Mouse (Mus musculus) liver, embryonic 11.5 days (tissue): Measurements from ENCODE around the gene Vmn2r80. TPM values are rescaled to one million over a fixed set of nuclear protein-coding genes. Genes with fewer than 3 reads are reported as not detected.
"Not testable (repeated sequence)": the region's sequence is repeated elsewhere in the genome, so short reads cannot be mapped to it uniquely, and the experiment has no call there.

ENCODE experiments used
- ATAC-seq: fragments of 200-750 bp; cut with Nextera tagmentation; replicated peaks from 2 replicates; pipeline ENCODE4 v1.8.0; 2017; ENCODE audit warnings: moderate number of reproducible peaks, mild to moderate bottlenecking, moderate TSS enrichment, moderate library complexity; ENCODE audit not compliant: low FRiP score
- DNase-seq: peaks from one replicate; pipeline ENCODE4 v3.0.0-alpha.2; 2017; ENCODE audit warnings: low spot score
- H3K27ac ChIP-seq: fragments of 300-500 bp; sonication (generic); 2 replicates; pipeline ENCODE4 v1.5.1; 2014; ENCODE audit warnings: mild to moderate bottlenecking, low read depth, low read length, control low read depth
- H3K27me3 ChIP-seq: fragments of 300-500 bp; sonication (generic); replicated peaks from 2 replicates; pipeline ENCODE4 v1.6.1; 2014; ENCODE audit warnings: low read length, mixed read lengths; ENCODE audit not compliant: control insufficient read depth, insufficient read depth
- H3K36me3 ChIP-seq: fragments of 300-500 bp; sonication (generic); 2 replicates; pipeline ENCODE4 v1.6.1; 2014; ENCODE audit warnings: mild to moderate bottlenecking, low read length, moderate library complexity, mixed read lengths; ENCODE audit not compliant: control insufficient read depth, insufficient read depth
- H3K4me1 ChIP-seq: fragments of 300-500 bp; sonication (generic); replicated peaks from 2 replicates; pipeline ENCODE4 v1.6.1; 2014; ENCODE audit warnings: low read length, mixed read lengths; ENCODE audit not compliant: control insufficient read depth, insufficient read depth
- H3K4me2 ChIP-seq: fragments of 300-500 bp; sonication (generic); 2 replicates; pipeline ENCODE4 v1.6.1; 2014; ENCODE audit warnings: mild to moderate bottlenecking, control low read depth, moderate library complexity
- H3K4me3 ChIP-seq: fragments of 300-500 bp; sonication (generic); 2 replicates; pipeline ENCODE4 v1.5.1; 2014; ENCODE audit warnings: low read depth, low read length, control low read depth
- H3K9ac ChIP-seq: fragments of 300-500 bp; sonication (generic); 2 replicates; pipeline ENCODE4 v1.6.1; 2014; ENCODE audit warnings: low read depth, low read length, control low read depth
- H3K9me3 ChIP-seq: fragments of 300-500 bp; sonication (generic); 2 replicates; pipeline ENCODE4 v1.6.1; 2016; ENCODE audit warnings: low read length, inconsistent platforms, mixed read lengths; ENCODE audit not compliant: control insufficient read depth
- WGBS: fragments of 180-500 bp; shearing (Covaris S2); extraction: QIAGEN DNeasy Blood & Tissue Kit; methylation state at CpG from one replicate; pipeline ENCODE4 v1.1.7; 2014; 5-methylcytosine and 5-hydroxymethylcytosine counted together
- polyA plus RNA-seq: library from polyadenylated mRNA; unstranded; fragments of >200 nt; fragmentation: Nextera tagmentation; extraction: Ambion mirVana; gene quantifications from 2 replicates; pipeline ENCODE4 v1.2.1, GENCODE M21; 2014

Gene Vmn2r80
- not detected in 2 replicates for polyA plus RNA-seq

- 73% methylated on average over 4 of the region's 4 CpGs for WGBS
- not testable (repeated sequence) for H3K4me3 ChIP-seq, H3K27me3 ChIP-seq, H3K9me3 ChIP-seq, ATAC-seq, H3K4me2 ChIP-seq, H3K9ac ChIP-seq, H3K36me3 ChIP-seq, H3K27ac ChIP-seq, DNase-seq, H3K4me1 ChIP-seq
Measured at GRCm38 (mm10) chr10:79148469-79148868, at the start of gene Vmn2r80. Gene Vmn2r80 (plus strand): TSS chr10:79148769.

- 37% methylated on average over 8 of the region's 8 CpGs for WGBS
- Histone ChIP-seq H3K36me3 (no peaks in the 10 kb centered on the region), H3K9ac (no peak overlapping the region), H3K4me2 (no peak overlapping the region), H3K4me3 (no peak overlapping the region), H3K27ac (peak overlapping the region; percentile 71), H3K27me3 (no peaks in the 10 kb centered on the region), H3K9me3 (no peaks in the 10 kb centered on the region), H3K4me1 (peaks cover 12% of the 10 kb centered on the region)
- ATAC-seq (peak; percentile 74), DNase-seq (no peak)
Measured at GRCm38 (mm10) chr10:79106325-79107282, 42.0 kb upstream of the Vmn2r80 start.

- Histone ChIP-seq H3K4me2 (no peak overlapping the region), H3K4me1 (peaks cover 12% of the 10 kb centered on the region), H3K9ac (no peak overlapping the region), H3K4me3 (no peak overlapping the region), H3K27ac (no peak overlapping the region), H3K36me3 (no peaks in the 10 kb centered on the region), H3K27me3 (no peaks in the 10 kb centered on the region), H3K9me3 (no peaks in the 10 kb centered on the region)
- DNase-seq (no peak), ATAC-seq (peak; percentile 72)
- 49% methylated on average over 2 of the region's 2 CpGs for WGBS
Measured at GRCm38 (mm10) chr10:79107531-79107930, 41.0 kb upstream of the Vmn2r80 start.

DNA sequence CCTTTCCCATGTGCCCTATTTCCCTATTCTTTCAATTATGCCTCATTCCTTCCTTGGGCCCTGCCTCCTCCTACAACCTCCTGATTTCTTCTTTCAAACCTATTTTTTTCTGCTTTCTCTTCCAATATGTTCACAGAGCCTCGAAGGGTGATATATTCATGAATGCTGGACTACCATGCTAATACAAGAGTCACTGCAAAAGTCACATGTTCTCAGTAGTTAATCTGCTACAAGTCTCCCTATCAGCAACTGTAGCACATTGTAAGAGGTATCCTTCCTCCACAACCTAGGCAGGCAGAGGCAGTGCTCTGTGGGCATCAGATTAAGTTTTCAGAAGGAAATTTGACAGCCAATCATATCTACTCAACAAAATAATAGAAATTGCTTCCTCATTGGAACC lies 39.4 kb upstream of the Vmn2r80 start:
- Histone ChIP-seq H3K27me3 (no peaks in the 10 kb centered on the region), H3K27ac (no peak overlapping the region), H3K36me3 (no peaks in the 10 kb centered on the region), H3K9ac (no peak overlapping the region), H3K4me2 (no peak overlapping the region), H3K9me3 (no peaks in the 10 kb centered on the region), H3K4me3 (no peak overlapping the region), H3K4me1 (peaks cover 12% of the 10 kb centered on the region)
- DNase-seq (no peak), ATAC-seq (0 out of 2 replicates have a peak, but pooled peaks have one; percentile 18)
- WGBS: 78% methylated on average over 1 of the region's 1 CpGs

- Histone ChIP-seq H3K4me2 (no peak overlapping the region), H3K27ac (no peak overlapping the region), H3K9ac (no peak overlapping the region), H3K9me3 (no peaks in the 10 kb centered on the region), H3K36me3 (no peaks in the 10 kb centered on the region), H3K4me3 (no peak overlapping the region), H3K27me3 (no peaks in the 10 kb centered on the region), H3K4me1 (peaks cover 12% of the 10 kb centered on the region)
- DNase-seq (no peak), ATAC-seq (no peak)
- 89% methylated on average over 5 of the region's 5 CpGs for WGBS
Measured at GRCm38 (mm10) chr10:79110482-79110881, 38.1 kb upstream of the Vmn2r80 start.

DNA sequence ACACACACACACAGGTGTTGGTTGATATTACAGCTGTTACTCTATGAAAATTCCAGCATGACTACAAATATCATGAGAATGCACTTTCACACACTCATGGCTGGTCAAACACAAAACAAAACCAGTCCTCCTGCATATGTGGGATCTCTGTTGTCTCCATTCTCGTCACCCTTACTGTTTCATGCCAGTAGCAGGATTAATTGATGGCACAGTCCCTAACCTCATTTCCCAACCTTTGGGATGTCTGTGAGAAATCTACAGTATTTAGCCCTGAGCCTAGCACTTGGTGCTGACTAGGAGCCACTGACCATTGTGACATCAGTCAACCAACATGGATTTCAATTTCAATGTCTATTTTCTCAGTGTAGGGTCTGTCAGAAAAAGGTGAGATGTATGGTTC lies 33.5 kb upstream of the Vmn2r80 start:
- H3K27ac ChIP-seq: no peak overlapping the region
- H3K36me3 ChIP-seq: no peaks in the 10 kb centered on the region
- DNase-seq (no peak), ATAC-seq (no peak)
- no peak overlapping the region for H3K4me2 ChIP-seq
- no peaks in the 10 kb centered on the region for H3K9me3 ChIP-seq
- no peak overlapping the region for H3K4me3 ChIP-seq
- 68% methylated on average over 1 of the region's 1 CpGs for WGBS
- H3K9ac ChIP-seq: no peak overlapping the region
- no peaks in the 10 kb centered on the region for H3K4me1 ChIP-seq
- H3K27me3 ChIP-seq: no peaks in the 10 kb centered on the region

- H3K4me2 ChIP-seq: no peak overlapping the region
Measured at GRCm38 (mm10) chr10:79116125-79116849, 32.3 kb upstream of the Vmn2r80 start.

DNA sequence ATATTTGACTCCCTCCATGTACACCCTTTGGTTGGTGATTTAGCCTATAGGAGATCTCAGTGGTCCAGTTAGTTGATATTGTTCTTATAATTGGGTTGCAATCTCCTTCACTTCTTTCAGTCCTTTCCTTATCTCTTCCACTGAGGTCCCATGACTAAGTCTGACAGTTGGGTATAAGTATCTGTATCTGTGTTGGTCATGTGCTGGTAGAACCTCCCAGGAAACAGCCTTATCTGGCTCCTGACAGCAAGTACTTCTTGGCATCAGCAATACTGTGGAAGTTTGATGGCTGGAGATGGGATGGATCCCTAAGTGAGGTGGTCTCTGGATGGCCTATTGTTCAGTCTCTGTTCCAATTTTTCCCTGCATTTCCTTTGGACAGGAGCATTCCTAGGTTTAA lies 3.0 kb downstream of the Vmn2r80 start:
- Histone ChIP-seq H3K4me2 (no peak overlapping the region), H3K36me3 (no peaks in the 10 kb centered on the region), H3K4me1 (no peaks in the 10 kb centered on the region), H3K9ac (no peak overlapping the region), H3K27ac (no peak overlapping the region), H3K27me3 (no peaks in the 10 kb centered on the region), H3K9me3 (no peaks in the 10 kb centered on the region; the same call in 1 of the 2 replicates), H3K4me3 (no peak overlapping the region)
- no peak for ATAC-seq
- no peak for DNase-seq

More at GRCm38 (mm10) chr10:79116125-79116849, 32.3 kb upstream of the Vmn2r80 start:
- ATAC-seq (0 out of 2 replicates have a peak, but pooled peaks have one; percentile 47), DNase-seq (peak; percentile 39)
- Histone ChIP-seq H3K9me3 (no peaks in the 10 kb centered on the region), H3K4me3 (no peak overlapping the region), H3K4me1 (no peaks in the 10 kb centered on the region), H3K27ac (no peak overlapping the region), H3K9ac (no peak overlapping the region), H3K36me3 (no peaks in the 10 kb centered on the region), H3K27me3 (no peaks in the 10 kb centered on the region)
- 40% methylated on average over 4 of the region's 4 CpGs for WGBS
